Mouse (Mus musculus): ENCODE results near the gene AI661453. TPM values are rescaled to one million over a fixed set of nuclear protein-coding genes. Genes with fewer than 3 reads are reported as not detected.

Gene AI661453
- polyA plus RNA-seq, 1 experiment: not detected

DNA sequence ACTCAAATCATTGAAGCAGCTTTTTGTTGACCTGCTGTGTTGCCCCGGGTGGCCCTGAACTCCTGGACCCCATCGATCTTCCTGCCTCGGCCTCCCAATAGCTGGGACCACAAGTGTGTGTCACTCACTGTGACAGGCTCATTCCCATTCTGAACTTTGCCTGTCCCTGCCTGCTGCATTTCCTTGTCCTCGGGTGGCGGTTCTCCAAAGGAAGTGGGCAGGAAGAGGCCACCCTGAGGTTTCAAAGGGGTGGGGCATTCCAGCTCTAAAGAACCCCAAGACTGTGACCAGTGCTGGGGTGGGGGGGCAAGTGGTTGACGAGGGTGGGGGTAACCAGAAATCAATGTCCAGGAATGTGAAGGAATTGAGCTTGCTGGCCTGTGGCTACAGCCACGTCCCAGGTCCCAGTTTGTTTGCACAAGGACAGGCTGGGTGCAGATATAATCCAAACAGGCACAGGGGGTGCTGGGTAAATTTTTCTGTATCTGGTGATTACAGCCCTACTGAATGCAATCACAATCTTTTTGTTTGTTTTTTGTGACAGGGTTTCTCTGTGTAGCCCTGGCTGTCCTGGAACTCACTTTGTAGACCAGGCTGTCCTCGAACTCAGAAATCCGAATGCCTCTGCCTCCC lies 3.1 kb downstream of the AI661453 start:
- H3K4me3 ChIP-seq (replicated peaks): no peak overlapping the region
- TF ChIP-seq GATA1 (IDR thresholded peaks at IDR 0.05; ENCODE audit: low read length) (no peak), TAL1 (IDR thresholded peaks at IDR 0.05; ENCODE audit: low read length) (no peak)
- H3K27me3 ChIP-seq (ENCODE audit: control insufficient read depth): peaks cover 42% of the 10 kb centered on the region
- H3K9me3 ChIP-seq (ENCODE audit: control insufficient read depth, low read length): no peaks in the 10 kb centered on the region
- no peaks in the 10 kb centered on the region; the same call in 1 of the 2 replicates for H3K4me1 ChIP-seq (ENCODE audit: control insufficient read depth)
- H3K36me3 ChIP-seq (ENCODE audit: control insufficient read depth): no peaks in the 10 kb centered on the region

DNA sequence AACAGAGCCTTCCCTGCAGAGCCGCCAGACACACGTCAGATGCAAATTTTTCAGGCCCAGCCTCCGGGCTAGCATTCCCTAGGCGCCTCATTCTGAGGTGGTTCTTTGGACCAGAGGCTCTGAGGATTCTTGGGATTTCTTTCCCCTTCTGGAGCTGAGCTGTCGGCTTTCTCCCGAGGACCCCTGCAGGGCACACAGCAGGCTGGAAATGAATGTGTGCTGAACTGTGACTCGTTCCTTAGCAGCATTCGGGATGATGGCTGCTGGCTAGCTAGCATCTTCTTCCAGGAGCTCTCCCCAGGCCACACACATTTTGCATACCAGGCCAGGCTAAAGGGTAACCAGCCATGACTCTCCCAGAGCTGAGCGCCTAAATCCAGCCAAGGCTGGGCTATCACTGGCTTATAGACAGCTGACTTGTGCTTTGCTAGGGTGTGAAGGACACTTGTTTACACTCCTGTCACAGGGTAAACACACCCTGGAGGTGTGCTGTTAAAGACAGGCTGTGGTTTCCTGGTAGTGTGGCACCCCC lies 4.0 kb downstream of the AI661453 start:
- Histone ChIP-seq H3K36me3 (ENCODE audit: control insufficient read depth) (no peaks in the 10 kb centered on the region), H3K4me1 (ENCODE audit: control insufficient read depth) (peaks cover under 1% of the 10 kb centered on the region; the same call in 1 of the 2 replicates), H3K4me3 (replicated peaks) (no peak overlapping the region), H3K27me3 (ENCODE audit: control insufficient read depth) (peaks cover 38% of the 10 kb centered on the region), H3K9me3 (ENCODE audit: control insufficient read depth, low read length) (no peaks in the 10 kb centered on the region)
- TF ChIP-seq TAL1 (IDR thresholded peaks at IDR 0.05; ENCODE audit: low read length): no peak
- no peak for TF ChIP-seq GATA1 (IDR thresholded peaks at IDR 0.05; ENCODE audit: low read length)

- no peak for TF ChIP-seq GATA1 (IDR thresholded peaks at IDR 0.05; ENCODE audit: low read length)
- no peak for TF ChIP-seq TAL1 (IDR thresholded peaks at IDR 0.05; ENCODE audit: low read length)
- Histone ChIP-seq H3K36me3 (ENCODE audit: control insufficient read depth) (no peaks in the 10 kb centered on the region), H3K9me3 (ENCODE audit: control insufficient read depth, low read length) (no peaks in the 10 kb centered on the region), H3K4me3 (replicated peaks) (no peak overlapping the region), H3K27me3 (ENCODE audit: control insufficient read depth) (peaks cover 30% of the 10 kb centered on the region), H3K4me1 (ENCODE audit: control insufficient read depth) (peaks cover 8% of the 10 kb centered on the region)
Observed at GRCm38 (mm10) chr17:47441296-47442051, 5.1 kb downstream of the AI661453 start.

GRCm38 (mm10) chr17:47442271-47442670 lies 5.9 kb downstream of the AI661453 start:
- H3K4me3 ChIP-seq (replicated peaks): no peak overlapping the region
- H3K4me1 ChIP-seq (ENCODE audit: control insufficient read depth): peaks cover 10% of the 10 kb centered on the region
- H3K27me3 ChIP-seq (ENCODE audit: control insufficient read depth): peaks cover 22% of the 10 kb centered on the region
- no peak for TF ChIP-seq TAL1 (IDR thresholded peaks at IDR 0.05; ENCODE audit: low read length)
- no peak for TF ChIP-seq GATA1 (IDR thresholded peaks at IDR 0.05; ENCODE audit: low read length)
- no peaks in the 10 kb centered on the region for H3K9me3 ChIP-seq (ENCODE audit: control insufficient read depth, low read length)
- no peaks in the 10 kb centered on the region for H3K36me3 ChIP-seq (ENCODE audit: control insufficient read depth)

DNA sequence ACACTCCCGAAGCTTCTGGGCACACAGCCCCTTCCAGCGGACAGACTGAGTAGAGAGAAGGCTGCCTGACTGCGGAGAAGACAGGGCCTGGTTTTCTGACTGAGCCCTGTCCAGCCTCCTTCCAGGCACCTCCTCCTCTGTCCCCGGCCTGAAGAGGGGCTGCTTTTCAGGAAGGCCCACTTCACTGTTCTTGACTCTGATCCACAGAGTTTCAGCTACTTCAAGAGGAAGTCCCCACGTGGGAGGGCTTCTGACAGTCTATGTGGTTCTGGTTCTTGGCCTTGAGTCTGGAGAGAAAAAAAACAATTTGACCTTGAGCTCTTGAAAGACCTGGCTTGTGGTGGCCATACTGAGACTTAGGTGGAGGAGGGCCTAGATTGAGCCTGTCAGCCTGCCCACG lies 7.7 kb downstream of the AI661453 start:
- no peaks in the 10 kb centered on the region for H3K36me3 ChIP-seq (ENCODE audit: control insufficient read depth)
- H3K4me3 ChIP-seq (replicated peaks): no peak overlapping the region
- H3K4me1 ChIP-seq (ENCODE audit: control insufficient read depth): peaks cover 11% of the 10 kb centered on the region
- TF ChIP-seq GATA1 (IDR thresholded peaks at IDR 0.05; ENCODE audit: low read length) (no peak), TAL1 (IDR thresholded peaks at IDR 0.05; ENCODE audit: low read length) (no peak)
- H3K27me3 ChIP-seq (ENCODE audit: control insufficient read depth): peaks cover 3% of the 10 kb centered on the region
- no peaks in the 10 kb centered on the region for H3K9me3 ChIP-seq (ENCODE audit: control insufficient read depth, low read length)

GRCm38 (mm10) chr17:47445518-47445917 lies 9.1 kb downstream of the AI661453 start:
- TF ChIP-seq GATA1 (IDR thresholded peaks at IDR 0.05; ENCODE audit: low read length): no peak
- no peak for TF ChIP-seq TAL1 (IDR thresholded peaks at IDR 0.05; ENCODE audit: low read length)
- Histone ChIP-seq H3K27me3 (ENCODE audit: control insufficient read depth) (no peaks in the 10 kb centered on the region), H3K36me3 (ENCODE audit: control insufficient read depth) (no peaks in the 10 kb centered on the region), H3K9me3 (ENCODE audit: control insufficient read depth, low read length) (no peaks in the 10 kb centered on the region), H3K4me3 (replicated peaks) (no peak overlapping the region), H3K4me1 (ENCODE audit: control insufficient read depth) (peaks cover 12% of the 10 kb centered on the region)

DNA sequence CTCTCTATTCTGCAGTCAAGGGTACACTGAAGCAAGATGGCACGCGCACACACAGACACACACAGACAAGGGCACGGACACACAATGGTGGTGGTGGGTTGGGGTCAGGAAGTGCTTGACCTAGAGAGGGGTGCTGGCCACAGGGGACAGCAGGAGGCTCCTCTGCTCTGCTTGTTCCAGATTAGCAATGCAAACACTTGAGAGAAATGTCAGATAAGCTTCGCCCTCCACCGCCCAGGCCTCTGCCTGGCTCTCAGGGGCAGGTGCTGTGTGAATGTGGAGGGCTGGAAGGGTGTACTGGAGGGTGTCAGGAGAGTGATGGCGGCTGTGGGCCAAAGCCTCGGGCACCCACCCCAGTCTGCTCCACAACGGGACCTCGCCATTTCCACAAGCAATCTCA lies 9.6 kb downstream of the AI661453 start:
- H3K4me1 ChIP-seq (ENCODE audit: control insufficient read depth): peaks cover 12% of the 10 kb centered on the region
- H3K27me3 ChIP-seq (ENCODE audit: control insufficient read depth): no peaks in the 10 kb centered on the region
- TF ChIP-seq GATA1 (IDR thresholded peaks at IDR 0.05; ENCODE audit: low read length) (no peak), TAL1 (IDR thresholded peaks at IDR 0.05; ENCODE audit: low read length) (no peak)
- no peaks in the 10 kb centered on the region for H3K36me3 ChIP-seq (ENCODE audit: control insufficient read depth)
- no peak overlapping the region for H3K4me3 ChIP-seq (replicated peaks)
- H3K9me3 ChIP-seq (ENCODE audit: control insufficient read depth, low read length): no peaks in the 10 kb centered on the region

- H3K4me3 ChIP-seq (replicated peaks): no peak overlapping the region
- H3K9me3 ChIP-seq (ENCODE audit: control insufficient read depth, low read length): no peaks in the 10 kb centered on the region
- no peak for TF ChIP-seq TAL1 (IDR thresholded peaks at IDR 0.05; ENCODE audit: low read length)
- no peak for TF ChIP-seq GATA1 (IDR thresholded peaks at IDR 0.05; ENCODE audit: low read length)
- H3K4me1 ChIP-seq (ENCODE audit: control insufficient read depth): peaks cover 12% of the 10 kb centered on the region
- no peaks in the 10 kb centered on the region for H3K27me3 ChIP-seq (ENCODE audit: control insufficient read depth)
- H3K36me3 ChIP-seq (ENCODE audit: control insufficient read depth): no peaks in the 10 kb centered on the region
Observed at GRCm38 (mm10) chr17:47446561-47446960, 10.1 kb downstream of the AI661453 start.
